Mouse (Mus musculus) megakaryocyte-erythroid progenitor cell, adult 5 weeks (primary cell): ENCODE data around the gene Vcam1. TPM values are rescaled to one million over a fixed set of nuclear protein-coding genes. Genes with fewer than 3 reads are reported as not detected.

ENCODE experiments used
- polyA plus RNA-seq: library from polyadenylated mRNA; stranded (reverse); fragments of >175 nt; gene quantifications from 2 replicates; pipeline ENCODE4 v1.2.3, GENCODE M21; 2012

The Vcam1 gene
- 0.45 and 0.69 TPM in 2 replicates for polyA plus RNA-seq

DNA sequence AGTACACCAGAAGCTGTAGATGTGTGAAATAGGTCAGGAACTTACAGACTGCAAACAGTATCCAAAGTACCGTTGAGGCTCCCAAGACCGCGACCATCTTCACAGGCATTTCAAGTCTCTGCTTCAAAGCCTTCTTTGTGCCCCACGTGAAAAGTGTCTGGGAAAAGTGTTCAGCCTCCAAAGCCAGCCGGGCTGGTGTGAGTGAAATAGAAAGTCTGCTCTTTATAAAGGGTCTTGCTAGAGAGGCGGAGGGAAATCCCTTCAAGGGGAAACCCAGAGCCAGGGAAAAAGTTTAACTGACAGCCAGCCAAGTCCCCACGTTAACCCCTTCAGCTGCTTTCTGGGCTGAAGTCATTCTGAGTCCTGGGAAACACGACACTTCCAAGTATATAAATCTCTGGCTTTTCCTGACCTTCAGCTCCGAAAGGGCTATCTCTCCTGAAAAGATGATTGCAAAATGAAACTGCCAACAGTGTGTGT lies at the start of gene Vcam1:
Gene Vcam1 (minus strand): TSS at position 430 of the 480 bp plus-strand sequence.

Other genes starting within 250 kb of the Vcam1 start
- 1.5 and 2.0 TPM in 2 replicates for gene Dph5, start 241.9 kb downstream of the Vcam1 start, polyA plus RNA-seq
- 4.4 and 5.3 TPM in 2 replicates for gene Slc30a7, start 122.3 kb downstream of the Vcam1 start, polyA plus RNA-seq
- 9.4 and 9.5 TPM in 2 replicates for gene Extl2, start 122.2 kb downstream of the Vcam1 start, polyA plus RNA-seq
- gene Gpr88, start 123.8 kb upstream of the Vcam1 start, polyA plus RNA-seq: 0.01 TPM in 1 of 2 replicates, not detected in the other